Mouse (Mus musculus): ENCODE measurements at regions not wholly inside any gene's neighbourhood (a gene's known extent, or its start where the extent isn't known, plus 50 kb on each side); places are given as distances from the start of the nearest gene placed in this dataset.

GRCm38 (mm10) chr12:67929842-67930241, 707.5 kb upstream of the Mdga2 start:
- DNase-seq, result no peak

- DNase-seq, result no peak
These were observed 692.3 kb upstream of the Mdga2 start for GRCm38 (mm10) chr12:67914603-67915002.

GRCm38 (mm10) chr12:67887296-67887695, 664.9 kb upstream of the Mdga2 start:
- no peak for DNase-seq

GRCm38 (mm10) chr12:67862615-67863014, 640.3 kb upstream of the Mdga2 start:
- DNase-seq, result no peak

GRCm38 (mm10) chr12:67860713-67861112, 638.4 kb upstream of the Mdga2 start:
- DNase-seq, result no peak

GRCm38 (mm10) chr12:67852625-67853024, 630.3 kb upstream of the Mdga2 start:
- DNase-seq, result no peak

- DNase-seq, result no peak
These were observed 625.2 kb upstream of the Mdga2 start for GRCm38 (mm10) chr12:67847517-67847916.

GRCm38 (mm10) chr12:67804297-67804696, 581.9 kb upstream of the Mdga2 start:
- DNase-seq, result peak; percentile 88

- DNase-seq, result no peak
These were observed 577.4 kb upstream of the Mdga2 start for GRCm38 (mm10) chr12:67799776-67800175.

All from heart, adult 11 months (tissue).